Mouse (Mus musculus): ENCODE results near the gene Pithd1.
A peak's percentile ranks its signal among the peaks of the same experiment; 100 is the strongest.
"Not testable (repeated sequence)": the region's sequence is repeated elsewhere in the genome, so short reads cannot be mapped to it uniquely, and the experiment has no call there.

Pithd1 gene

GRCm38 (mm10) chr4:135961709-135962108, 25.4 kb downstream of the Pithd1 start:
- peak; percentile 42 for DNase-seq

- peak; percentile 76 for DNase-seq
Measured at GRCm38 (mm10) chr4:135960717-135961116, 26.3 kb downstream of the Pithd1 start.

- no peak for DNase-seq
Measured at GRCm38 (mm10) chr4:135958354-135958753, 28.7 kb downstream of the Pithd1 start.

GRCm38 (mm10) chr4:135955886-135956285, 31.2 kb downstream of the Pithd1 start:
- DNase-seq = no peak

GRCm38 (mm10) chr4:135954241-135954640, 32.8 kb downstream of the Pithd1 start:
- peak; percentile 61 for DNase-seq

GRCm38 (mm10) chr4:135953179-135953578, 33.9 kb downstream of the Pithd1 start:
- DNase-seq = no peak

GRCm38 (mm10) chr4:135951505-135951904, 35.6 kb downstream of the Pithd1 start:
- DNase-seq = no peak

GRCm38 (mm10) chr4:135950365-135950764, 36.7 kb downstream of the Pithd1 start:
- DNase-seq = peak; percentile 62

- peak; percentile 86 for DNase-seq
Measured at GRCm38 (mm10) chr4:135949911-135950310, 37.2 kb downstream of the Pithd1 start.

GRCm38 (mm10) chr4:135949475-135949874, 37.6 kb downstream of the Pithd1 start:
- DNase-seq = peak; percentile 42

GRCm38 (mm10) chr4:135948142-135948541, 38.9 kb downstream of the Pithd1 start:
- DNase-seq = no peak

- peak; percentile 57 for DNase-seq
Measured at GRCm38 (mm10) chr4:135946659-135947301, 40.3 kb downstream of the Pithd1 start.

GRCm38 (mm10) chr4:135946278-135946658, 40.8 kb downstream of the Pithd1 start, which contains the start of gene Hmgcl:
TSS of gene Hmgcl (plus strand) at chr4:135946448.
- DNase-seq = peak; percentile 92

- peak; percentile 47 for DNase-seq
Measured at GRCm38 (mm10) chr4:135945706-135946105, 41.4 kb downstream of the Pithd1 start.

GRCm38 (mm10) chr4:135943389-135943788, 43.7 kb downstream of the Pithd1 start:
- DNase-seq = peak; percentile 43

GRCm38 (mm10) chr4:135942193-135942592, 44.9 kb downstream of the Pithd1 start:
- no peak for DNase-seq

- not testable (repeated sequence) for DNase-seq
Measured at GRCm38 (mm10) chr4:135941026-135941425, 46.0 kb downstream of the Pithd1 start.

- DNase-seq = no peak
Measured at GRCm38 (mm10) chr4:135938858-135939257, 48.2 kb downstream of the Pithd1 start.

GRCm38 (mm10) chr4:135935502-135935901, 51.6 kb downstream of the Pithd1 start:
- DNase-seq = no peak

GRCm38 (mm10) chr4:135934708-135935500, 52.2 kb downstream of the Pithd1 start:
- DNase-seq = no peak

- DNase-seq = no peak
Measured at GRCm38 (mm10) chr4:135931832-135932231, 55.2 kb downstream of the Pithd1 start.

GRCm38 (mm10) chr4:135930239-135930638, 56.8 kb downstream of the Pithd1 start:
- no peak for DNase-seq

- DNase-seq = no peak
Measured at GRCm38 (mm10) chr4:135929828-135930227, 57.2 kb downstream of the Pithd1 start.

- DNase-seq = no peak
Measured at GRCm38 (mm10) chr4:135929405-135929804, 57.7 kb downstream of the Pithd1 start.

All from cerebellum, adult 11-12 months (tissue).